In genomic region chr10:81377362-81377664, GRCm38 (mm10) we compare ENCODE assay signal across 8 mouse cellular contexts. TPM values are rescaled to one million over a fixed set of nuclear protein-coding genes. Genes with fewer than 3 reads are reported as not detected.
DNase-seq lines count a peak whose midpoint lies in the region; ATAC-seq and TF ChIP-seq lines count a peak whose summit lies in the region.

No protein-coding gene starts in this region.

- WGBS in lung, embryonic 14.5 days = 44% methylated on average over 2 of the region's 2 CpGs
- 43% methylated on average over 2 of the region's 2 CpGs for WGBS in embryonic facial prominence, embryonic 14.5 days
- WGBS in intestine, embryonic 16.5 days = 32% methylated on average over 2 of the region's 2 CpGs
- 61% methylated on average over 2 of the region's 2 CpGs for whole genome bisulfite sequencing in neural tube, embryonic 13.5 days

- H3K27me3 ChIP-seq in lung, embryonic 14.5 days (ENCODE audit: insufficient read depth, low read length) = no peaks in the 10 kb centered on the region
- no peaks in the 10 kb centered on the region for H3K27me3 ChIP-seq in embryonic facial prominence, embryonic 14.5 days (replicated peaks; ENCODE audit: control insufficient read depth, insufficient read depth, low read length)
- no peaks in the 10 kb centered on the region for H3K27me3 ChIP-seq in intestine, embryonic 16.5 days (replicated peaks; ENCODE audit: control insufficient read depth, insufficient read depth, low read length)
- no peaks in the 10 kb centered on the region for H3K27me3 ChIP-seq in neural tube, embryonic 13.5 days

- peaks cover 42% of the 10 kb centered on the region for H3K36me3 ChIP-seq in lung, embryonic 14.5 days (ENCODE audit: insufficient read depth)
- H3K36me3 ChIP-seq in embryonic facial prominence, embryonic 14.5 days (ENCODE audit: control insufficient read depth, insufficient read depth, low read length) = peaks cover 31% of the 10 kb centered on the region
- H3K36me3 ChIP-seq in intestine, embryonic 16.5 days (ENCODE audit: control insufficient read depth, insufficient read depth, low read length) = peaks cover 3% of the 10 kb centered on the region; the same call in 1 of the 2 replicates
- peaks cover 28% of the 10 kb centered on the region for H3K36me3 ChIP-seq in neural tube, embryonic 13.5 days

- H3K4me3 ChIP-seq in lung, embryonic 14.5 days (ENCODE audit: low read depth, low read length) = peak overlapping the region; percentile 89
- H3K4me3 ChIP-seq in embryonic facial prominence, embryonic 14.5 days (ENCODE audit: low read depth, low read length) = peak overlapping the region; percentile 88
- H3K4me3 ChIP-seq in intestine, embryonic 16.5 days (ENCODE audit: low read length) = peak overlapping the region; percentile 83
- H3K4me3 ChIP-seq in neural tube, embryonic 13.5 days = peak overlapping the region; percentile 71

- H3K4me1 ChIP-seq in lung, embryonic 14.5 days (ENCODE audit: insufficient read depth) = peaks cover 9% of the 10 kb centered on the region
- H3K4me1 ChIP-seq in embryonic facial prominence, embryonic 14.5 days (ENCODE audit: control insufficient read depth, insufficient read depth, low read length) = peaks cover 17% of the 10 kb centered on the region
- peaks cover 20% of the 10 kb centered on the region for H3K4me1 ChIP-seq in intestine, embryonic 16.5 days (ENCODE audit: control insufficient read depth, insufficient read depth, low read length)
- peaks cover 38% of the 10 kb centered on the region for H3K4me1 ChIP-seq in neural tube, embryonic 13.5 days (replicated peaks)

- no peak for DNase-seq in lung, embryonic 14.5 days
- DNase-seq in lung, postnatal 14 days = no peak
- DNase-seq in embryonic facial prominence, embryonic 14.5 days (ENCODE audit: low spot score) = no peak
- DNase-seq in adrenal gland, postnatal 14 days = no peak
- no peak for DNase-seq in adrenal gland, postnatal 25 days

- H3K27ac ChIP-seq in lung, embryonic 14.5 days (ENCODE audit: low read depth) = peak overlapping the region; percentile 83
- H3K27ac ChIP-seq in embryonic facial prominence, embryonic 14.5 days (replicated peaks; ENCODE audit: low read depth, low read length) = no peak overlapping the region
- H3K27ac ChIP-seq in intestine, embryonic 16.5 days (ENCODE audit: low read length) = no peak overlapping the region
- no peak overlapping the region; the same call in 1 of the 2 replicates for H3K27ac ChIP-seq in neural tube, embryonic 13.5 days (replicated peaks)

- peak overlapping the region; percentile 71 for H3K4me2 ChIP-seq in lung, embryonic 14.5 days
- peak overlapping the region; percentile 92 for H3K4me2 ChIP-seq in embryonic facial prominence, embryonic 14.5 days (ENCODE audit: low read depth, low read length)
- peak overlapping the region; percentile 83 for H3K4me2 ChIP-seq in intestine, embryonic 16.5 days (ENCODE audit: low read depth, low read length)
- peak overlapping the region; percentile 86 for H3K4me2 ChIP-seq in neural tube, embryonic 13.5 days

- ATAC-seq in lung, embryonic 14.5 days (ENCODE audit: insufficient read depth) = no peak
- no peak for ATAC-seq in embryonic facial prominence, embryonic 14.5 days (ENCODE audit: low read depth)
- ATAC-seq in intestine, embryonic 16.5 days = no peak
- ATAC-seq in neural tube, embryonic 13.5 days (ENCODE audit: low read depth) = no peak
- ATAC-seq in granulocyte monocyte progenitor cell, adult 5-6 weeks (replicated peaks; ENCODE audit: poor library complexity, severe bottlenecking) = no peak

- peak overlapping the region; percentile 95 for H3K9ac ChIP-seq in lung, embryonic 14.5 days
- peak overlapping the region; percentile 95 for H3K9ac ChIP-seq in embryonic facial prominence, embryonic 14.5 days (ENCODE audit: low read depth, low read length)
- peak overlapping the region; percentile 95 for H3K9ac ChIP-seq in intestine, embryonic 16.5 days (ENCODE audit: low read depth, low read length)
- peak overlapping the region; percentile 86 for H3K9ac ChIP-seq in neural tube, embryonic 13.5 days

- H3K9me3 ChIP-seq in lung, embryonic 14.5 days (ENCODE audit: low read depth, low read length) = no peaks in the 10 kb centered on the region
- no peaks in the 10 kb centered on the region for H3K9me3 ChIP-seq in embryonic facial prominence, embryonic 14.5 days (ENCODE audit: control insufficient read depth, low read length)
- H3K9me3 ChIP-seq in intestine, embryonic 16.5 days (ENCODE audit: control insufficient read depth, low read length) = no peaks in the 10 kb centered on the region
- no peaks in the 10 kb centered on the region for H3K9me3 ChIP-seq in neural tube, embryonic 13.5 days

- TF ChIP-seq CTCF in lung, embryonic 14.5 days (IDR thresholded peaks at IDR 0.05; ENCODE audit: low read depth) = no peak

RNA-seq across cellular contexts. Expression of gene Fzr1, which starts 1.0 kb away (rescaled TPM):
- 109 and 116 TPM in 2 replicates for polyA plus RNA-seq in lung, embryonic 14.5 days (2014; fragmentation: Nextera tagmentation; extraction: Ambion mirVana)
- polyA plus RNA-seq in embryonic facial prominence, embryonic 14.5 days (2014; fragmentation: Nextera tagmentation; extraction: Ambion mirVana) = 69.5 and 90.1 TPM in 2 replicates
- polyA plus RNA-seq in intestine, embryonic 16.5 days (2015; fragmentation: Nextera tagmentation; extraction: Ambion mirVana) = 73.2 and 78.7 TPM in 2 replicates
- polyA plus RNA-seq in neural tube, embryonic 13.5 days (2015; fragmentation: Nextera tagmentation; extraction: Ambion mirVana) = 105 and 112 TPM in 2 replicates
- 40.5 and 43.3 TPM in 2 replicates for total RNA-seq in adrenal gland, postnatal 14 days (2021)
- total RNA-seq in granulocyte monocyte progenitor cell, adult 5-6 weeks (2014; fragmentation: Nextera tagmentation) = 14.8 and 17.0 TPM in 2 replicates
- total RNA-seq in granulocyte monocyte progenitor cell, adult 5-6 weeks (2017) = 13.5 and 15.3 TPM in 2 replicates
- total RNA-seq in adrenal gland, postnatal 25 days (2021) = 49.3 and 51.6 TPM in 2 replicates

RNA-seq across cellular contexts. Expression of gene Dohh, which starts 6.9 kb away (rescaled TPM):
- polyA plus RNA-seq in lung, embryonic 14.5 days (2014; fragmentation: Nextera tagmentation; extraction: Ambion mirVana) = 57.5 and 67.0 TPM in 2 replicates
- polyA plus RNA-seq in embryonic facial prominence, embryonic 14.5 days (2014; fragmentation: Nextera tagmentation; extraction: Ambion mirVana) = 61.4 and 67.1 TPM in 2 replicates
- polyA plus RNA-seq in intestine, embryonic 16.5 days (2015; fragmentation: Nextera tagmentation; extraction: Ambion mirVana) = 102 and 109 TPM in 2 replicates
- 72.2 and 75.2 TPM in 2 replicates for polyA plus RNA-seq in neural tube, embryonic 13.5 days (2015; fragmentation: Nextera tagmentation; extraction: Ambion mirVana)
- 52.6 and 55.6 TPM in 2 replicates for total RNA-seq in adrenal gland, postnatal 14 days (2021)
- total RNA-seq in granulocyte monocyte progenitor cell, adult 5-6 weeks (2014; fragmentation: Nextera tagmentation) = 12.2 and 34.9 TPM in 2 replicates
- total RNA-seq in granulocyte monocyte progenitor cell, adult 5-6 weeks (2017) = 41.8 and 46.2 TPM in 2 replicates
- total RNA-seq in adrenal gland, postnatal 25 days (2021) = 48.4 and 52.7 TPM in 2 replicates

RNA-seq across cellular contexts. Expression of gene Gm48551, which starts 7.0 kb away (rescaled TPM):
- polyA plus RNA-seq in lung, embryonic 14.5 days (2014; fragmentation: Nextera tagmentation; extraction: Ambion mirVana) = 2.8 and 3.8 TPM in 2 replicates
- polyA plus RNA-seq in embryonic facial prominence, embryonic 14.5 days (2014; fragmentation: Nextera tagmentation; extraction: Ambion mirVana) = 2.4 and 2.6 TPM in 2 replicates
- 2.9 and 3.7 TPM in 2 replicates for polyA plus RNA-seq in intestine, embryonic 16.5 days (2015; fragmentation: Nextera tagmentation; extraction: Ambion mirVana)
- polyA plus RNA-seq in neural tube, embryonic 13.5 days (2015; fragmentation: Nextera tagmentation; extraction: Ambion mirVana) = 5.2 and 8.2 TPM in 2 replicates
- total RNA-seq in adrenal gland, postnatal 14 days (2021) = 0.48 and 1.6 TPM in 2 replicates
- total RNA-seq in granulocyte monocyte progenitor cell, adult 5-6 weeks (2014; fragmentation: Nextera tagmentation) = 4.0 TPM in 1 of 2 replicates, not detected in the other
- total RNA-seq in granulocyte monocyte progenitor cell, adult 5-6 weeks (2017) = 0.30 TPM in 1 of 2 replicates, not detected in the other
- total RNA-seq in adrenal gland, postnatal 25 days (2021) = 1.7 TPM in 2 replicates

RNA-seq across cellular contexts. Expression of gene Gm48552, which starts 11.5 kb away (rescaled TPM):
- polyA plus RNA-seq in lung, embryonic 14.5 days (2014; fragmentation: Nextera tagmentation; extraction: Ambion mirVana) = 1.3 and 1.4 TPM in 2 replicates
- 0.77 and 0.88 TPM in 2 replicates for polyA plus RNA-seq in embryonic facial prominence, embryonic 14.5 days (2014; fragmentation: Nextera tagmentation; extraction: Ambion mirVana)
- polyA plus RNA-seq in intestine, embryonic 16.5 days (2015; fragmentation: Nextera tagmentation; extraction: Ambion mirVana) = 0.55 and 1.8 TPM in 2 replicates
- polyA plus RNA-seq in neural tube, embryonic 13.5 days (2015; fragmentation: Nextera tagmentation; extraction: Ambion mirVana) = 1.3 and 2.5 TPM in 2 replicates
- total RNA-seq in adrenal gland, postnatal 14 days (2021) = 0.64 and 2.1 TPM in 2 replicates
- 2.2 TPM in 1 of 2 replicates, not detected in the other for total RNA-seq in granulocyte monocyte progenitor cell, adult 5-6 weeks (2014; fragmentation: Nextera tagmentation)
- not detected in 2 replicates for total RNA-seq in granulocyte monocyte progenitor cell, adult 5-6 weeks (2017)
- 1.5 TPM in 1 of 2 replicates, not detected in the other for total RNA-seq in adrenal gland, postnatal 25 days (2021)

RNA-seq across cellular contexts. Expression of gene 4930404N11Rik, which starts 11.7 kb away (rescaled TPM):
- polyA plus RNA-seq in lung, embryonic 14.5 days (2014; fragmentation: Nextera tagmentation; extraction: Ambion mirVana) = 0.65 and 0.92 TPM in 2 replicates
- 0.31 and 0.71 TPM in 2 replicates for polyA plus RNA-seq in embryonic facial prominence, embryonic 14.5 days (2014; fragmentation: Nextera tagmentation; extraction: Ambion mirVana)
- 1.4 and 2.7 TPM in 2 replicates for polyA plus RNA-seq in intestine, embryonic 16.5 days (2015; fragmentation: Nextera tagmentation; extraction: Ambion mirVana)
- polyA plus RNA-seq in neural tube, embryonic 13.5 days (2015; fragmentation: Nextera tagmentation; extraction: Ambion mirVana) = 0.68 and 0.87 TPM in 2 replicates
- total RNA-seq in adrenal gland, postnatal 14 days (2021) = 2.0 and 2.1 TPM in 2 replicates
- not detected in 2 replicates for total RNA-seq in granulocyte monocyte progenitor cell, adult 5-6 weeks (2014; fragmentation: Nextera tagmentation)
- total RNA-seq in granulocyte monocyte progenitor cell, adult 5-6 weeks (2017) = 0.10 and 0.26 TPM in 2 replicates
- 1.4 and 2.4 TPM in 2 replicates for total RNA-seq in adrenal gland, postnatal 25 days (2021)
